Mouse (Mus musculus) lung, adult 2 months (tissue): Measurements from ENCODE around the gene Cage1.
A peak's percentile ranks its signal among the peaks of the same experiment; 100 is the strongest.

Source experiments
- CTCF ChIP-seq: fragments of 200-500 bp; IDR thresholded peaks from 2 replicates; pipeline ENCODE4 v1.5.1; 2011; ENCODE audit warnings: mild to moderate bottlenecking, low read length, control low read depth; ENCODE audit not compliant: insufficient read depth
- POLR2A ChIP-seq: fragments of 200-500 bp; IDR thresholded peaks from 2 replicates; pipeline ENCODE4 v1.6.1; 2011; ENCODE audit warnings: low read depth, mild to moderate bottlenecking, control low read depth, low read length, borderline replicate concordance; ENCODE audit errors: extremely low read depth

- peak; percentile 57 for TF ChIP-seq CTCF
- no peak for TF ChIP-seq POLR2A
These were observed 73.4 kb downstream of the Cage1 start for GRCm38 (mm10) chr13:37963354-37964007.
